Mouse (Mus musculus) bone marrow macrophage, adult 2 months (primary cell): Measurements from ENCODE around the gene Washc1.

ENCODE experiments used
- CTCF ChIP-seq: IDR thresholded peaks from 2 replicates; pipeline ENCODE4 v1.5.1; 2012; ENCODE audit warnings: low read depth, mild to moderate bottlenecking, low read length, moderate library complexity
- POLR2A ChIP-seq: IDR thresholded peaks from 2 replicates; pipeline ENCODE4 v1.6.1; 2012; ENCODE audit warnings: mild to moderate bottlenecking, low read depth, low read length, borderline replicate concordance

GRCm38 (mm10) chr17:66120701-66121100, 9.4 kb downstream of the Washc1 start:
- no peak for TF ChIP-seq POLR2A
- no peak for TF ChIP-seq CTCF
